ENCODE assay signal across 9 mouse cellular contexts in the genomic region with DNA sequence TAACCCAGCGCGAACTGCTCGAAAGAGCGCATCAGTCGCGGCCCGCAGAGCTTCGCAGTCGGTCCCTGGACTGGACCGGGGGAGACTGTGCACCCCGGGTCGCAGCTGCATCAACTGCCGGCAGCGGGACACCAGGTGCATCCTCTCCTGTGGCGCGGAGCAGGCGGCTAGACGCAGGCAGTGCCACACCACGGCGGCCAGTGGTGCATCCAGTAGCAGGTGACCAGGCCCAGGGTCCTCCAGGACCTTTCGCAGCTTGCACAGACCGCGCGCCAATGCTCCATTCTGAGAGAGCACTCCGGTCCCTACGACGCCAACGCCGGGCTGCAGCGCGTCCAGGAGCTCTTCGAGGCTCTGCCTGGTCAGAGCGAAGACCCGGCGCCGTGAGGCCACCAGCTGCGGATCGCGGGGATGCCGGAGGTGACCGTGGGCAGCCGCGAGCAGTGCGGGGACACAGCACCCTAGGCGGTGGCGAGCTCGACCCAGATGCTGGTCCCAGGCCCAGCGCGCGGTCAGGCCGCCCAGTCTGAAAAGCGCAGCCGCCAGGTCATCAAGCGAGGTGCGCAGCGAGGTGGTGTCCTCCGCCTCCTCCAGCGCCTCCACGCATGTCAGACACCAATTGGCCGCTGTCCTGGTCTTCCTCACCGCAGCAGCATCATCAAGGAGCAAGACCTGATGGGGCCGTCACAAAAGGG. TPM values are rescaled to one million over a fixed set of nuclear protein-coding genes. Genes with fewer than 3 reads are reported as not detected.
DNase-seq lines count a peak whose midpoint lies in the region; ATAC-seq and TF ChIP-seq lines count a peak whose summit lies in the region.
"Had no signal": no experiment of that assay in that cellular context is flagged by ENCODE, and none has a peak within 500 bp of the region (broad histone marks: within the 10 kb centered on the region; RNA-seq: fewer than 3 reads in every experiment).

No protein-coding gene starts in this region.

- H3K27ac ChIP-seq in left cerebral cortex, adult 2 months: no peak overlapping the region
- peak overlapping the region; percentile 63 for H3K27ac ChIP-seq in forebrain, embryonic 10.5 days
- peak overlapping the region; percentile 46; the same call in 1 of the 2 replicates for H3K27ac ChIP-seq in hindbrain, postnatal 0 days
- no peak overlapping the region for H3K27ac ChIP-seq in stomach, embryonic 15.5 days

- H3K4me2 ChIP-seq in hindbrain, postnatal 0 days (ENCODE audit: low read depth, low read length): peak overlapping the region; percentile 66
- peak overlapping the region; percentile 89 for H3K4me2 ChIP-seq in stomach, embryonic 15.5 days

- ATAC-seq in cerebellum, adult (ENCODE audit: insufficient number of reproducible peaks, low FRiP score, low TSS enrichment): peak; percentile 71
- peak; percentile 87 for ATAC-seq in hindbrain, postnatal 0 days
- ATAC-seq in megakaryocyte progenitor cell, adult 5-6 weeks (replicated peaks; ENCODE audit: poor library complexity): peak; percentile 40; the same call in 1 of the 2 replicates
- ATAC-seq in stomach, embryonic 15.5 days (ENCODE audit: insufficient read depth, low FRiP score, low read depth): no peak

- H3K4me3 ChIP-seq in left cerebral cortex, adult 2 months: peak overlapping the region; percentile 39
- H3K4me3 ChIP-seq in forebrain, embryonic 10.5 days: peak overlapping the region; percentile 54
- peak overlapping the region; percentile 43 for H3K4me3 ChIP-seq in hindbrain, postnatal 0 days (ENCODE audit: low read length)
- peak overlapping the region; percentile 40 for H3K4me3 ChIP-seq in stomach, embryonic 15.5 days (replicated peaks)

- H3K27me3 ChIP-seq in forebrain, embryonic 10.5 days (ENCODE audit: poor library complexity, severe bottlenecking): peaks cover 66% of the 10 kb centered on the region
- peaks cover 4% of the 10 kb centered on the region; the same call in 1 of the 2 replicates for H3K27me3 ChIP-seq in hindbrain, postnatal 0 days (ENCODE audit: insufficient read depth, low read length)
- H3K27me3 ChIP-seq in stomach, embryonic 15.5 days (replicated peaks): peaks cover 37% of the 10 kb centered on the region

- no peak for TF ChIP-seq CTCF in left cerebral cortex, adult 2 months (IDR thresholded peaks at IDR 0.05)
- TF ChIP-seq CTCF in hindbrain, postnatal 0 days (IDR thresholded peaks at IDR 0.05; ENCODE audit: low read depth): no peak

- H3K9me3 ChIP-seq in forebrain, embryonic 10.5 days: no peaks in the 10 kb centered on the region
- no peaks in the 10 kb centered on the region for H3K9me3 ChIP-seq in hindbrain, postnatal 0 days (ENCODE audit: low read length)
- H3K9me3 ChIP-seq in stomach, embryonic 15.5 days: no peaks in the 10 kb centered on the region

- peaks cover 12% of the 10 kb centered on the region for H3K4me1 ChIP-seq in forebrain, embryonic 10.5 days
- H3K4me1 ChIP-seq in hindbrain, postnatal 0 days (ENCODE audit: insufficient read depth, low read length): peaks cover 10% of the 10 kb centered on the region; the same call in 1 of the 2 replicates
- peaks cover 6% of the 10 kb centered on the region for H3K4me1 ChIP-seq in stomach, embryonic 15.5 days

- H3K36me3 ChIP-seq in forebrain, embryonic 10.5 days (replicated peaks): no peaks in the 10 kb centered on the region
- H3K36me3 ChIP-seq in hindbrain, postnatal 0 days (ENCODE audit: insufficient read depth, low read length): no peaks in the 10 kb centered on the region
- H3K36me3 ChIP-seq in stomach, embryonic 15.5 days: no peaks in the 10 kb centered on the region

- 3% methylated on average over 62 of the region's 62 CpGs for WGBS in forebrain, embryonic 10.5 days
- WGBS in hindbrain, postnatal 0 days: 2% methylated on average over 62 of the region's 62 CpGs
- whole genome bisulfite sequencing in stomach, embryonic 15.5 days: 2% methylated on average over 62 of the region's 62 CpGs

- peak in 1 of 2 experiments; percentile 20 for DNase-seq in left cerebral cortex, adult 2 months (ENCODE audit: extremely low spot score in 1 of 2, low spot score in 2 of 2)
- DNase-seq in left cerebral cortex, adult 11 months (ENCODE audit: low spot score): no peak
- peak; percentile 46 for DNase-seq in forebrain, embryonic 10.5 days (ENCODE audit: extremely low spot score, low spot score)
- DNase-seq in hindbrain, postnatal 0 days (ENCODE audit: low spot score): peak; percentile 56
- DNase-seq in layer of hippocampus, adult 8-10 months (ENCODE audit: low spot score in 2 of 2): no peak

- intact Hi-C loops in left cerebral cortex, adult 2 months (cut with DNase I): no loop called here

- peak overlapping the region; percentile 53 for H3K9ac ChIP-seq in hindbrain, postnatal 0 days (replicated peaks; ENCODE audit: low read length)
- H3K9ac ChIP-seq in stomach, embryonic 15.5 days: no peak overlapping the region

RNA-seq across cellular contexts. Expression of a gene that starts 8.9 kb away (rescaled TPM):
- total RNA-seq in left cerebral cortex, adult 2 months (2021): under 1 TPM in 1 of 2 experiments, not detected in 1; 0.25 TPM
- 0.09 and 0.16 TPM in 2 replicates for polyA plus RNA-seq in forebrain, embryonic 10.5 days (2016; fragmentation: Nextera tagmentation; extraction: Ambion mirVana)
- total RNA-seq in hindbrain, postnatal 0 days (2014; rRNA removed): 1.5 TPM in 2 replicates
- 0.71 and 0.86 TPM in 2 replicates for polyA plus RNA-seq in hindbrain, postnatal 0 days (2015; fragmentation: Nextera tagmentation; extraction: Ambion mirVana)
- total RNA-seq in megakaryocyte progenitor cell, adult 5-6 weeks (2015): not detected in 2 replicates
- total RNA-seq in megakaryocyte progenitor cell, adult 5-6 weeks (2017): not detected in 2 replicates
- 0.08 and 0.09 TPM in 2 replicates for polyA plus RNA-seq in stomach, embryonic 15.5 days (2015; fragmentation: Nextera tagmentation; extraction: Ambion mirVana)
- under 1 TPM in 1 of 4 experiments, not detected in 3; 0.11 TPM for total RNA-seq in layer of hippocampus, adult 8-10 months (2022)
- total RNA-seq: layer of hippocampus, postnatal 25 days had no signal

RNA-seq across cellular contexts. Expression of a gene that starts 26.7 kb away (rescaled TPM):
- 10 to 100 TPM; 64.0 to 70.2 TPM for total RNA-seq in left cerebral cortex, adult 2 months (2021)
- 12.4 and 14.0 TPM in 2 replicates for polyA plus RNA-seq in forebrain, embryonic 10.5 days (2016; fragmentation: Nextera tagmentation; extraction: Ambion mirVana)
- total RNA-seq in hindbrain, postnatal 0 days (2014; rRNA removed): 57.7 and 60.9 TPM in 2 replicates
- polyA plus RNA-seq in hindbrain, postnatal 0 days (2015; fragmentation: Nextera tagmentation; extraction: Ambion mirVana): 34.1 and 35.9 TPM in 2 replicates
- total RNA-seq in megakaryocyte progenitor cell, adult 5-6 weeks (2015): 2.5 and 2.7 TPM in 2 replicates
- total RNA-seq in megakaryocyte progenitor cell, adult 5-6 weeks (2017): 3.0 and 4.9 TPM in 2 replicates
- polyA plus RNA-seq in stomach, embryonic 15.5 days (2015; fragmentation: Nextera tagmentation; extraction: Ambion mirVana): 13.4 TPM in 2 replicates
- 10 to 100 TPM; 32.4 to 37.3 (median 35.4) TPM for total RNA-seq in layer of hippocampus, adult 8-10 months (2022)

Comparison
In these comparisons a context has a peak if more than half of its experiments do, and no peak if none do; other contexts are left out.
1. DNase-seq: peak in forebrain, embryonic 10.5 days (single experiment) and hindbrain, postnatal 0 days (single experiment); none in left cerebral cortex, adult 11 months (single experiment) and layer of hippocampus, adult 8-10 months (0 of 2).
2. H3K27ac ChIP-seq: peak in forebrain, embryonic 10.5 days (single experiment) and hindbrain, postnatal 0 days (single experiment); none in left cerebral cortex, adult 2 months (single experiment) and stomach, embryonic 15.5 days (single experiment).
3. Peak in every context shown above with its lines, with median percentiles within 50 percentile points of each other: H3K4me3 ChIP-seq.